Mouse (Mus musculus) lung, adult 2 months (tissue): ENCODE measurements around the gene Acot4.

Source experiments
- CTCF ChIP-seq: fragments of 200-500 bp; IDR thresholded peaks from 2 replicates; pipeline ENCODE4 v1.5.1; 2011; ENCODE audit warnings: mild to moderate bottlenecking, low read length, control low read depth; ENCODE audit not compliant: insufficient read depth
- POLR2A ChIP-seq: fragments of 200-500 bp; IDR thresholded peaks from 2 replicates; pipeline ENCODE4 v1.6.1; 2011; ENCODE audit warnings: low read depth, mild to moderate bottlenecking, control low read depth, low read length, borderline replicate concordance; ENCODE audit errors: extremely low read depth

GRCm38 (mm10) chr12:84013701-84014100 is 24.5 kb upstream of the Acot4 start:
- TF ChIP-seq CTCF, result no peak
- no peak for TF ChIP-seq POLR2A
